ENCODE assay signal across 14 mouse cellular contexts in genomic region chr9:40420652-40421335, GRCm38 (mm10).
DNase-seq lines count a peak whose midpoint lies in the region; ATAC-seq and TF ChIP-seq lines count a peak whose summit lies in the region.
"Had no signal": no experiment of that assay in that cellular context is flagged by ENCODE, and none has a peak within 500 bp of the region (broad histone marks: within the 10 kb centered on the region; RNA-seq: fewer than 3 reads in every experiment).

No protein-coding gene starts in this region.

- peaks cover 4% of the 10 kb centered on the region; the same call in 1 of the 2 replicates for H3K36me3 ChIP-seq in heart, adult 2 months (ENCODE audit: control insufficient read depth, insufficient read depth, low read length)
- H3K36me3 ChIP-seq in heart, postnatal 0 days (replicated peaks; ENCODE audit: control insufficient read depth, insufficient read depth, low read length): no peaks in the 10 kb centered on the region
- no peaks in the 10 kb centered on the region for H3K36me3 ChIP-seq in lung, embryonic 16.5 days (ENCODE audit: control insufficient read depth, insufficient read depth, low read length)
- H3K36me3 ChIP-seq: limb, embryonic 12.5 days; midbrain, embryonic 12.5 days had no signal

- WGBS in heart, adult 2 months: 56% methylated on average over 15 of the region's 15 CpGs
- 38% methylated on average over 15 of the region's 15 CpGs for WGBS in heart, postnatal 0 days
- 62% methylated on average over 15 of the region's 15 CpGs for WGBS in lung, embryonic 16.5 days

- no peak for TF ChIP-seq CTCF in heart, adult 2 months (IDR thresholded peaks at IDR 0.05)
- no peak for TF ChIP-seq CTCF in heart, postnatal 0 days (IDR thresholded peaks at IDR 0.05; ENCODE audit: low read depth)

- TF ChIP-seq POLR2A in heart, adult 2 months (IDR thresholded peaks at IDR 0.05; ENCODE audit: insufficient read depth, low read depth, low read length): no peak

- DNase-seq in heart, adult 18-20 months: peak; percentile 59 to 76
- DNase-seq in heart, adult 2 months: peak; percentile 32 to 72
- peak; percentile 29 for DNase-seq in heart, postnatal 0 days (ENCODE audit: low spot score)
- no peak for DNase-seq in thymus, postnatal 14 days
- DNase-seq in left cerebral cortex, postnatal 36 days (ENCODE audit: low spot score in 2 of 2): no peak
- DNase-seq: kidney, postnatal 25 days; thymus, postnatal 25 days had no signal

- intact Hi-C loops in heart, adult 2 months (cut with DNase I): loop anchor here (2.0 kb wide), 1 partner anchor 18 kb away; no protein-coding TSS in a partner anchor
- intact Hi-C loops in left cerebral cortex, postnatal 36 days (cut with DNase I): no loop called here

- H3K27me3 ChIP-seq in heart, adult 2 months (ENCODE audit: control insufficient read depth, insufficient read depth, low read length): no peaks in the 10 kb centered on the region
- no peaks in the 10 kb centered on the region for H3K27me3 ChIP-seq in heart, postnatal 0 days (ENCODE audit: control insufficient read depth, insufficient read depth, low read length)
- no peaks in the 10 kb centered on the region for H3K27me3 ChIP-seq in lung, embryonic 16.5 days (ENCODE audit: control insufficient read depth, insufficient read depth, low read depth, low read length)
- H3K27me3 ChIP-seq: limb, embryonic 12.5 days; midbrain, embryonic 12.5 days had no signal

- no peak overlapping the region for H3K4me3 ChIP-seq in heart, adult 2 months
- H3K4me3 ChIP-seq in heart, postnatal 0 days (ENCODE audit: low read depth, low read length): no peak overlapping the region
- no peak overlapping the region for H3K4me3 ChIP-seq in lung, embryonic 16.5 days (ENCODE audit: low read length)
- H3K4me3 ChIP-seq: limb, embryonic 12.5 days; midbrain, embryonic 12.5 days had no signal

- peak overlapping the region; percentile 22; the same call in 1 of the 2 replicates for H3K9ac ChIP-seq in heart, adult 2 months (ENCODE audit: low read depth, low read length)
- no peak overlapping the region for H3K9ac ChIP-seq in heart, postnatal 0 days (replicated peaks; ENCODE audit: low read depth, low read length)
- H3K9ac ChIP-seq in lung, embryonic 16.5 days (ENCODE audit: low read length): no peak overlapping the region
- H3K9ac ChIP-seq: limb, embryonic 12.5 days; midbrain, embryonic 12.5 days had no signal

- H3K4me2 ChIP-seq in heart, postnatal 0 days (ENCODE audit: low read depth, low read length): peak overlapping the region; percentile 11; the same call in 1 of the 2 replicates
- H3K4me2 ChIP-seq in lung, embryonic 16.5 days (ENCODE audit: low read depth, low read length): no peak overlapping the region
- H3K4me2 ChIP-seq: limb, embryonic 12.5 days; midbrain, embryonic 12.5 days had no signal

- peak overlapping the region; percentile 51 for H3K27ac ChIP-seq in heart, adult 2 months
- peak overlapping the region; percentile 43 for H3K27ac ChIP-seq in heart, postnatal 0 days (ENCODE audit: low read depth)
- H3K27ac ChIP-seq in lung, embryonic 16.5 days (ENCODE audit: low read length): peak overlapping the region; percentile 28; the same call in 1 of the 2 replicates
- H3K27ac ChIP-seq: limb, embryonic 12.5 days; midbrain, embryonic 12.5 days had no signal

- peak; percentile 61; the same call in 1 of the 2 replicates for TF ChIP-seq EP300 in heart, adult 2 months (IDR thresholded peaks at IDR 0.05; ENCODE audit: insufficient read depth, low read depth, low read length)
- TF ChIP-seq EP300 in heart, postnatal 0 days (IDR thresholded peaks at IDR 0.05; ENCODE audit: low read depth): no peak

- ATAC-seq in heart, postnatal 0 days (ENCODE audit: insufficient read depth, low read depth): peak; percentile 82
- peak; percentile 14; the same call in 1 of the 2 replicates for ATAC-seq in lung, embryonic 16.5 days (ENCODE audit: low read depth)
- ATAC-seq in granulocyte monocyte progenitor cell, adult 5-6 weeks (replicated peaks; ENCODE audit: poor library complexity, severe bottlenecking): no peak
- ATAC-seq: activated CD4-positive, CD25-positive, alpha-beta regulatory T cell, adult 4 months; forebrain, embryonic 14.5 days; inflammation-experienced regulatory T-cells, adult 6 months had no signal

- no peaks in the 10 kb centered on the region for H3K79me2 ChIP-seq in heart, adult 2 months (replicated peaks; ENCODE audit: control insufficient read depth, insufficient read depth, low read length)

- no peaks in the 10 kb centered on the region for H3K9me3 ChIP-seq in heart, postnatal 0 days (replicated peaks; ENCODE audit: control insufficient read depth, low read length)
- H3K9me3 ChIP-seq in lung, embryonic 16.5 days (ENCODE audit: control insufficient read depth, low read length): no peaks in the 10 kb centered on the region
- H3K9me3 ChIP-seq: limb, embryonic 12.5 days; midbrain, embryonic 12.5 days had no signal

- H3K4me1 ChIP-seq in heart, adult 2 months (ENCODE audit: control insufficient read depth, insufficient read depth, low read length): peaks cover 6% of the 10 kb centered on the region; the same call in 1 of the 2 replicates
- 0 out of 2 replicates have a peak, but pooled peaks cover 14% of the 10 kb centered on the region for H3K4me1 ChIP-seq in heart, postnatal 0 days (ENCODE audit: control insufficient read depth, insufficient read depth)
- H3K4me1 ChIP-seq in lung, embryonic 16.5 days (replicated peaks; ENCODE audit: control insufficient read depth, insufficient read depth, low read length): peaks cover 12% of the 10 kb centered on the region
- H3K4me1 ChIP-seq: limb, embryonic 12.5 days; midbrain, embryonic 12.5 days had no signal

Comparison
In these comparisons a context has a peak if more than half of its experiments do, and no peak if none do; other contexts are left out.
1. DNase-seq: peak in heart, adult 18-20 months (2 of 2), heart, adult 2 months (2 of 2) and heart, postnatal 0 days (single experiment); none in thymus, postnatal 14 days (single experiment) and left cerebral cortex, postnatal 36 days (0 of 2).
2. Peak in every context shown above with its lines, with median percentiles within 50 percentile points of each other: H3K27ac ChIP-seq.